Mouse (Mus musculus) limb, embryonic 13.5 days (tissue): ENCODE results near the gene Ofcc1. TPM values are rescaled to one million over a fixed set of nuclear protein-coding genes. Genes with fewer than 3 reads are reported as not detected.

ENCODE experiments used
- ATAC-seq: fragments of 200-750 bp; cut with Nextera tagmentation; 2 replicates; pipeline ENCODE4 v1.8.0; 2017; ENCODE audit warnings: low read depth, moderate number of reproducible peaks, moderate TSS enrichment; ENCODE audit not compliant: low FRiP score
- H3K27ac ChIP-seq: fragments of 300-500 bp; sonication (generic); 2 replicates; pipeline ENCODE4 v1.5.1; 2015; ENCODE audit warnings: inconsistent platforms, mild to moderate bottlenecking, moderate library complexity
- H3K27me3 ChIP-seq: fragments of 300-500 bp; sonication (generic); 2 replicates; pipeline ENCODE4 v1.6.1; 2015; ENCODE audit warnings: mild to moderate bottlenecking, inconsistent platforms
- H3K36me3 ChIP-seq: fragments of 300-500 bp; sonication (generic); 2 replicates; pipeline ENCODE4 v1.6.1; 2015; ENCODE audit warnings: inconsistent platforms, mild to moderate bottlenecking, moderate library complexity
- H3K4me1 ChIP-seq: fragments of 300-500 bp; sonication (generic); 2 replicates; pipeline ENCODE4 v1.6.1; 2015; ENCODE audit warnings: inconsistent platforms
- H3K4me2 ChIP-seq: fragments of 300-500 bp; sonication (generic); replicated peaks from 2 replicates; pipeline ENCODE4 v1.6.1; 2015; ENCODE audit warnings: inconsistent platforms, mild to moderate bottlenecking, moderate library complexity
- H3K4me3 ChIP-seq: fragments of 300-500 bp; sonication (generic); 2 replicates; pipeline ENCODE4 v1.5.1; 2015; ENCODE audit warnings: moderate library complexity, mild to moderate bottlenecking, inconsistent platforms
- H3K9ac ChIP-seq: fragments of 300-500 bp; sonication (generic); 2 replicates; pipeline ENCODE4 v1.6.1; 2015; ENCODE audit warnings: mild to moderate bottlenecking, inconsistent platforms
- H3K9me3 ChIP-seq: fragments of 300-500 bp; sonication (generic); 2 replicates; pipeline ENCODE4 v1.6.1; 2016; ENCODE audit warnings: inconsistent platforms
- WGBS: fragments of 180-500 bp; shearing (Covaris S2); methylation state at CpG from one replicate; pipeline ENCODE4 v1.1.7; 2015; 5-methylcytosine and 5-hydroxymethylcytosine counted together
- polyA plus RNA-seq: library from polyadenylated mRNA; unstranded; fragments of >200 nt; fragmentation: Nextera tagmentation; extraction: Ambion mirVana; gene quantifications from 2 replicates; pipeline ENCODE4 v1.2.1, GENCODE M21; 2015

The Ofcc1 gene
- polyA plus RNA-seq, 1 experiment from 2014 or later, result not detected

- 88% methylated on average over 5 of the region's 5 CpGs for WGBS
- Histone ChIP-seq H3K9me3 (no peaks in the 10 kb centered on the region), H3K4me1 (no peaks in the 10 kb centered on the region), H3K27ac (no peak overlapping the region), H3K27me3 (no peaks in the 10 kb centered on the region), H3K9ac (no peak overlapping the region), H3K4me2 (no peak overlapping the region), H3K36me3 (no peaks in the 10 kb centered on the region), H3K4me3 (no peak overlapping the region)
- ATAC-seq, result no peak
Observed at GRCm38 (mm10) chr13:40061281-40061680, 300.0 kb downstream of the Ofcc1 start.

DNA sequence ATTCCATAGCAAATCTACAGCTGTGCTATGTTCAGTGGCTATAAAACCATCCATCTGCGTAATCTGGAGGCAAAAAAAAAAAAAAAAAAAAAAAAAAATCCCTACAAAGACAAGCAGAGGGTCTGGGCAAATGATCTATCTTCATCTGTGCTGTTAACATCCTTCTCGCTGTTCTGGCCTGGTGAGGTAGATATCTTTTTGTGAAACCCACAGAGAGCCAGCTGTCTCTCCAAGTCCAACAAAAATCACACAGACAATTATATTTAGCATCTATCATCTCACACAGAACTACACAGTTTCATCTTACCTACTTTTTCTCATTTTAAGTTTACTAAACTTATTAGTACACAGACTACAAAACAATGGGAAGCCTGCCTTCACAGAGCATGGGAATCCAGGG, 323.4 kb downstream of the Ofcc1 start:
- H3K27me3 ChIP-seq, result peaks cover 37% of the 10 kb centered on the region

GRCm38 (mm10) chr13:40036981-40037765, 324.1 kb downstream of the Ofcc1 start:
- H3K36me3 ChIP-seq, result no peaks in the 10 kb centered on the region
- WGBS, result 82% methylated on average over 17 of the region's 17 CpGs
- peaks cover 33% of the 10 kb centered on the region for H3K27me3 ChIP-seq
- H3K9me3 ChIP-seq, result peaks cover 9% of the 10 kb centered on the region
- H3K9ac ChIP-seq, result no peak overlapping the region
- H3K4me1 ChIP-seq, result no peaks in the 10 kb centered on the region
- H3K4me3 ChIP-seq, result no peak overlapping the region
- ATAC-seq, result no peak
- no peak overlapping the region for H3K4me2 ChIP-seq
- H3K27ac ChIP-seq, result no peak overlapping the region

More for the DNA sequence above, 323.4 kb downstream of the Ofcc1 start:
- no peaks in the 10 kb centered on the region for H3K4me1 ChIP-seq
- H3K27ac ChIP-seq, result no peak overlapping the region
- H3K9me3 ChIP-seq, result peaks cover 9% of the 10 kb centered on the region
- H3K36me3 ChIP-seq, result no peaks in the 10 kb centered on the region
- no peak overlapping the region for H3K4me2 ChIP-seq
- H3K4me3 ChIP-seq, result no peak overlapping the region
- WGBS, result 86% methylated on average over 2 of the region's 2 CpGs
- H3K9ac ChIP-seq, result no peak overlapping the region
- no peak for ATAC-seq

GRCm38 (mm10) chr13:40029426-40029825, 331.8 kb downstream of the Ofcc1 start:
- no peak overlapping the region for H3K9ac ChIP-seq
- no peak overlapping the region for H3K27ac ChIP-seq
- no peak for ATAC-seq
- no peak overlapping the region for H3K4me3 ChIP-seq
- no peaks in the 10 kb centered on the region for H3K9me3 ChIP-seq
- no peaks in the 10 kb centered on the region for H3K4me1 ChIP-seq
- WGBS, result 91% methylated on average over 1 of the region's 1 CpGs
- no peak overlapping the region for H3K4me2 ChIP-seq
- peaks cover 5% of the 10 kb centered on the region for H3K27me3 ChIP-seq
- H3K36me3 ChIP-seq, result no peaks in the 10 kb centered on the region

GRCm38 (mm10) chr13:40028827-40029226, 332.4 kb downstream of the Ofcc1 start:
- H3K9me3 ChIP-seq, result no peaks in the 10 kb centered on the region
- H3K9ac ChIP-seq, result no peak overlapping the region
- no peak for ATAC-seq
- WGBS, result 94% methylated on average over 4 of the region's 4 CpGs
- no peak overlapping the region for H3K27ac ChIP-seq
- H3K4me3 ChIP-seq, result no peak overlapping the region
- H3K4me2 ChIP-seq, result no peak overlapping the region
- no peaks in the 10 kb centered on the region for H3K4me1 ChIP-seq
- no peaks in the 10 kb centered on the region for H3K36me3 ChIP-seq
- peaks cover 5% of the 10 kb centered on the region for H3K27me3 ChIP-seq

DNA sequence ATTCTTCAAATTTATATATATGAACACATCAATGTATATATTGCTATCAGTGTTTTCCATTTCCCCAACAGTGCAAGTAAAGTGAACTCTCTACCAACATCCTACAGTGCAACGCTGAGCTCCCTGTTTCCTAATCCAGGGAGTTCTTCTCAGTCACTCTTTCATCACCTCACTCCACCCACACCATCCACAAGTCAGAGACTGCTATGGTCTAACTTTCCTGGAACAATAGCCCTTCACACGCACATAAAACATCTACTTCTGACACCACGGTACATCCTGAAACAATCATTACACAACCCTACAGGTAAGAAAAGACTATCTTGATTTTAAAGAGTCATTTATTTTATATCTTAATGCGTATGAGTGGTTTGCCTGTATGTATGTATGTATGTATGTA, 335.4 kb downstream of the Ofcc1 start:
- ATAC-seq, result no peak
- Histone ChIP-seq H3K4me3 (no peak overlapping the region), H3K9ac (no peak overlapping the region), H3K27ac (no peak overlapping the region), H3K9me3 (no peaks in the 10 kb centered on the region), H3K36me3 (no peaks in the 10 kb centered on the region), H3K4me2 (no peak overlapping the region), H3K4me1 (no peaks in the 10 kb centered on the region), H3K27me3 (peaks cover 5% of the 10 kb centered on the region; the same call in 1 of the 2 replicates)
- WGBS, result 97% methylated on average over 4 of the region's 4 CpGs

- no peak overlapping the region for H3K9ac ChIP-seq
- no peaks in the 10 kb centered on the region for H3K36me3 ChIP-seq
- H3K27me3 ChIP-seq, result peaks cover 5% of the 10 kb centered on the region; the same call in 1 of the 2 replicates
- no peaks in the 10 kb centered on the region for H3K9me3 ChIP-seq
- H3K4me2 ChIP-seq, result no peak overlapping the region
- H3K4me1 ChIP-seq, result no peaks in the 10 kb centered on the region
- no peak for ATAC-seq
- H3K4me3 ChIP-seq, result no peak overlapping the region
- 80% methylated on average over 8 of the region's 8 CpGs for WGBS
- H3K27ac ChIP-seq, result no peak overlapping the region
Observed at GRCm38 (mm10) chr13:40023201-40023777, 338.0 kb downstream of the Ofcc1 start.

DNA sequence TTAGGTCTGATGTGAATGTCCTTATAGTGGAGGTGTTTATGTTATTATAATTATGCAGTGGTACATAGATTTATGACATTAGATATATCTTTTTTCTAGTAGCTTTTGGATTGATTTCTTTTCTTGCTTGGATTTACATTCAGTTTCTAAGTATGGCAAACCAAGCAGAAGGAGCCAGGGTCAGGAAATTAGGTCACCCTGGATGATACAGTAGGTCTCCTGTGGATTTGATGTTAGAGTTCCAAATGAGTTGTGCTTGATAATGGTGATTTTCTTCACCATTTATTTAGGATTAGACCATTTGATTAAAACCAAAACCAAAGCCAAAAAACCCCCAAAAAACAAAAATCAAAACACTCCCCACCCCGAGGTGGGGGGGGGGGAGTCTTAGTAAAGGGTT, 338.6 kb downstream of the Ofcc1 start:
- Histone ChIP-seq H3K27me3 (peaks cover 5% of the 10 kb centered on the region; the same call in 1 of the 2 replicates), H3K4me1 (no peaks in the 10 kb centered on the region), H3K27ac (no peak overlapping the region), H3K4me3 (no peak overlapping the region), H3K9ac (no peak overlapping the region), H3K36me3 (no peaks in the 10 kb centered on the region), H3K4me2 (no peak overlapping the region), H3K9me3 (no peaks in the 10 kb centered on the region)
- ATAC-seq, result no peak
- 74% methylated on average over 1 of the region's 1 CpGs for WGBS

GRCm38 (mm10) chr13:40000236-40000635, 361.0 kb downstream of the Ofcc1 start:
- Histone ChIP-seq H3K36me3 (no peaks in the 10 kb centered on the region), H3K4me3 (no peak overlapping the region), H3K4me1 (no peaks in the 10 kb centered on the region), H3K27ac (no peak overlapping the region), H3K4me2 (no peak overlapping the region), H3K27me3 (no peaks in the 10 kb centered on the region), H3K9ac (no peak overlapping the region), H3K9me3 (no peaks in the 10 kb centered on the region)
- no peak for ATAC-seq
- 79% methylated on average over 8 of the region's 8 CpGs for WGBS

- Histone ChIP-seq H3K9ac (no peak overlapping the region), H3K9me3 (no peaks in the 10 kb centered on the region), H3K27me3 (peaks cover 10% of the 10 kb centered on the region; the same call in 1 of the 2 replicates), H3K4me1 (no peaks in the 10 kb centered on the region), H3K27ac (no peak overlapping the region), H3K4me3 (no peak overlapping the region), H3K4me2 (no peak overlapping the region), H3K36me3 (no peaks in the 10 kb centered on the region)
- ATAC-seq, result no peak
- WGBS, result 27% methylated on average over 4 of the region's 4 CpGs
Observed at GRCm38 (mm10) chr13:39997901-39998300, 363.3 kb downstream of the Ofcc1 start.

GRCm38 (mm10) chr13:39979294-39980061, 381.8 kb downstream of the Ofcc1 start:
- Histone ChIP-seq H3K4me3 (peak overlapping the region; percentile 9; the same call in 1 of the 2 replicates), H3K9ac (no peak overlapping the region), H3K27ac (peak overlapping the region; percentile 22; the same call in 1 of the 2 replicates), H3K9me3 (no peaks in the 10 kb centered on the region), H3K27me3 (peaks cover 10% of the 10 kb centered on the region; the same call in 1 of the 2 replicates), H3K4me1 (peaks cover 20% of the 10 kb centered on the region), H3K36me3 (no peaks in the 10 kb centered on the region), H3K4me2 (peak overlapping the region; percentile 49)
- 17% methylated on average over 18 of the region's 18 CpGs for WGBS
- ATAC-seq, result peak; percentile 64; the same call in 1 of the 2 replicates
